In the genomic region with DNA sequence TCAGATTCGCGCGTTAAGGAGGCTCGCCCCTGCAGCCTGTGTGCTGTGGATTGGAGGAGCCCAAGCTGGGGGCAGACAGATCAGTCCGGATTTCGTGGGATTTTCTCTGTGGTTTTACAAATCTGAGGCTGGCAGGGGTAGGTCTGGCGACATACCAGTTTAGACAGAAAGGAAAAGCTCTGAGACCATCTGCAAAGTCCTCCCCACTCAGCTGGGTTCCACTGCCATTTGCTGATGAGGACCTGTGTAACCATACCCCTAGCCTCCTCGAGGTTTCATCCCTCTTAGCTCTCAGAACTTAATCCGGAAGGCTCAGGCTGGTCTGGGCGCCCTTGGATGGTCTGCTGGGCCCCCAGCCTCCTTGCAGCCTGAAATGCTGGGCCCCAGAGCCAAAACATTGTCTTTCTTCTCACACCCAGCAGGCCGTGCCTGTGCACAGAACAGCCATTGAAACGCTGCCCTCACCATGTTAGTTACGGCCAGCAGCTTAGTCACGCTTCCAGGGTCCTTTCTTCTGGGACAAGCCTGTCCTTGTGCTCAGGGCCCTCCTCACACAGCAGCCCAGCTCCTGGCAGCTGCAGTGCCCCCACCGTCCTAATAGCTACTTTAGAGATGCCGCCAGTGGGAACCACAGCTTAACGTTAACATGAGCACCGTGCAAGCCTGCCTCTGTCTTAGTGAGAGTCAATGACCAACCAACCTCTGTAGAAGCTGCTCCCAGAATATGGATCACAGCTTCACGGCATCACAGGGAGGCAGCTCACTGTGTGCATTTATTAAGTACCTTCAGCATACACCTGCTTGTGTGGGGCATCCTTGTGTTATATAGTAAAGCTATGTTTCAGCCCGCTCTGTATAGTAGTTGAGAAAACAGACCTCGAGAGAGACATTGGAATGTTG, we compare ENCODE assay signal across 9 mouse cellular contexts. TPM values are rescaled to one million over a fixed set of nuclear protein-coding genes. Genes with fewer than 3 reads are reported as not detected.
DNase-seq lines count a peak whose midpoint lies in the region; ATAC-seq and TF ChIP-seq lines count a peak whose summit lies in the region.
"Had no signal": no experiment of that assay in that cellular context is flagged by ENCODE, and none has a peak within 500 bp of the region (broad histone marks: within the 10 kb centered on the region; RNA-seq: fewer than 3 reads in every experiment).

No protein-coding gene starts in this region.

- no peak for TF ChIP-seq POLR2A in thymus, adult 2 months (IDR thresholded peaks at IDR 0.05; ENCODE audit: control insufficient read depth, extremely low read depth, insufficient read depth, low read length, poor library complexity)

- H3K27me3 ChIP-seq in kidney, embryonic 15.5 days, result peaks cover 11% of the 10 kb centered on the region
- no peaks in the 10 kb centered on the region for H3K27me3 ChIP-seq in thymus, adult 2 months (ENCODE audit: control insufficient read depth, insufficient read depth, low read length)

- no peaks in the 10 kb centered on the region for H3K9me3 ChIP-seq in kidney, embryonic 15.5 days (replicated peaks)

- intact Hi-C loops in left cerebral cortex, postnatal 36 days (cut with DNase I), result loop anchor here (10.0 kb wide), 2 partner anchors 266 to 324 kb away; no protein-coding TSS in a partner anchor

- no peak for DNase-seq in kidney, postnatal 14 days
- DNase-seq in frontal cortex, postnatal 36 days (ENCODE audit: low spot score in 2 of 2), result peak; percentile 64 to 75
- peak; percentile 45 to 55 for DNase-seq in left cerebral cortex, postnatal 36 days (ENCODE audit: low spot score in 2 of 2)
- DNase-seq in right cerebral cortex, adult 18-20 months, result peak; percentile 81
- no peak for DNase-seq in ovary, postnatal 10 days (ENCODE audit: low spot score)
- no peak for DNase-seq in thymus, postnatal 25 days
- no peak for DNase-seq in thymus, adult 2 months

- 48% methylated on average over 21 of the region's 21 CpGs for WGBS in kidney, embryonic 15.5 days
- 75% methylated on average over 21 of the region's 21 CpGs for WGBS in thymus, adult 2 months

- TF ChIP-seq CTCF in thymus, adult 2 months (IDR thresholded peaks at IDR 0.05; ENCODE audit: borderline replicate concordance, control insufficient read depth, extremely low read depth, insufficient read depth, low read length, poor library complexity), result no peak

- no peak overlapping the region for H3K4me2 ChIP-seq in kidney, embryonic 15.5 days

- H3K9ac ChIP-seq in kidney, embryonic 15.5 days, result 0 out of 2 replicates have a peak overlapping the region, but pooled peaks have one; percentile 23

- peaks cover 3% of the 10 kb centered on the region; the same call in 1 of the 2 replicates for H3K4me1 ChIP-seq in kidney, embryonic 15.5 days
- H3K4me1 ChIP-seq in thymus, adult 2 months (replicated peaks; ENCODE audit: control insufficient read depth, insufficient read depth, low read length), result no peaks in the 10 kb centered on the region

- no peaks in the 10 kb centered on the region for H3K36me3 ChIP-seq in kidney, embryonic 15.5 days
- H3K36me3 ChIP-seq in thymus, adult 2 months (ENCODE audit: control insufficient read depth, insufficient read depth, low read length), result no peaks in the 10 kb centered on the region

- no peak overlapping the region for H3K27ac ChIP-seq in kidney, embryonic 15.5 days
- H3K27ac ChIP-seq in thymus, adult 2 months (ENCODE audit: control insufficient read depth, insufficient read depth, low read length), result no peak overlapping the region

- no peak overlapping the region for H3K4me3 ChIP-seq in kidney, embryonic 15.5 days (replicated peaks)
- H3K4me3 ChIP-seq in thymus, adult 2 months (ENCODE audit: control insufficient read depth, insufficient read depth, low read length), result no peak overlapping the region

- no peak for ATAC-seq in kidney, embryonic 15.5 days (replicated peaks; ENCODE audit: low FRiP score)

RNA-seq across cellular contexts. Expression of a gene that starts 8.7 kb away (rescaled TPM):
- polyA plus RNA-seq in kidney, embryonic 15.5 days (2015; fragmentation: Nextera tagmentation; extraction: Ambion mirVana), result 13.7 and 14.5 TPM in 2 replicates
- 10 to 100 TPM; 55.3 to 69.7 TPM for total RNA-seq in left cerebral cortex, postnatal 36 days (2021)
- polyA plus RNA-seq in thymus, adult 2 months (2012; rRNA removed), result 13.6 and 16.6 TPM in 2 replicates
- polyA plus RNA-seq: C2C12 had no signal

Comparison
In these comparisons a context has a peak if more than half of its experiments do, and no peak if none do; other contexts are left out.
1. DNase-seq: peak in frontal cortex, postnatal 36 days (2 of 2), left cerebral cortex, postnatal 36 days (2 of 2) and right cerebral cortex, adult 18-20 months (single experiment); none in kidney, postnatal 14 days (single experiment), ovary, postnatal 10 days (single experiment), thymus, postnatal 25 days (single experiment) and thymus, adult 2 months (single experiment).